Mouse (Mus musculus): Measurements from ENCODE around the gene Lrrc36.

GRCm38 (mm10) chr8:105422006-105422405, 8.6 kb downstream of the Lrrc36 start:
- no peak for TF ChIP-seq POLR2A (IDR thresholded peaks at IDR 0.05; ENCODE audit: low read depth, low read length)
- no peak for TF ChIP-seq CTCF (IDR thresholded peaks at IDR 0.05; ENCODE audit: extremely low read depth, insufficient read length, insufficient replicate concordance, low read depth, low read length)
